Mouse (Mus musculus) liver, adult 2 months (tissue): ENCODE measurements around the gene Kdm5b. TPM values are rescaled to one million over a fixed set of nuclear protein-coding genes. Genes with fewer than 3 reads are reported as not detected.

Experiments used
- DNase-seq: peaks from one replicate; pipeline ENCODE4 v3.0.0-alpha.2; 2011; ENCODE audit warnings: low read depth, low spot score; ENCODE audit errors: extremely low read depth
- H3K27ac ChIP-seq: fragments of 200-500 bp; replicated peaks from 2 replicates; pipeline ENCODE4 v1.5.1; 2012; ENCODE audit warnings: low read depth, mild to moderate bottlenecking, control low read depth, inconsistent platforms, low read length; ENCODE audit not compliant: insufficient read depth
- H3K27me3 ChIP-seq: fragments of 200-500 bp; 2 replicates; pipeline ENCODE4 v1.6.1; 2012; ENCODE audit warnings: mild to moderate bottlenecking, moderate library complexity, low read length, inconsistent platforms; ENCODE audit not compliant: control insufficient read depth, insufficient read depth
- H3K36me3 ChIP-seq: fragments of 200-500 bp; 2 replicates; pipeline ENCODE4 v1.6.1; 2012; ENCODE audit warnings: low read length, inconsistent platforms; ENCODE audit not compliant: control insufficient read depth, insufficient read depth
- H3K4me1 ChIP-seq: fragments of 200-500 bp; 2 replicates; pipeline ENCODE4 v1.6.1; 2011; ENCODE audit warnings: low read length; ENCODE audit not compliant: control insufficient read depth, insufficient read depth
- H3K4me3 ChIP-seq: fragments of 200-500 bp; 2 replicates; pipeline ENCODE4 v1.5.1; 2011; ENCODE audit warnings: low read depth, mild to moderate bottlenecking, control low read depth, low read length, moderate library complexity; ENCODE audit not compliant: insufficient read depth
- H3K79me2 ChIP-seq: fragments of 200-500 bp; 2 replicates; pipeline ENCODE4 v1.6.1; 2012; ENCODE audit warnings: inconsistent platforms, mild to moderate bottlenecking, low read length, moderate library complexity; ENCODE audit not compliant: control insufficient read depth, insufficient read depth
- H3K9ac ChIP-seq: fragments of 200-500 bp; 2 replicates; pipeline ENCODE4 v1.6.1; 2012; ENCODE audit warnings: low read depth, mild to moderate bottlenecking, control low read depth, inconsistent platforms, low read length
- CTCF ChIP-seq: fragments of 200-500 bp; IDR thresholded peaks from 2 replicates; pipeline ENCODE4 v1.5.1; 2011; ENCODE audit warnings: low read depth, low read length, control low read depth
- POLR2A ChIP-seq: fragments of 200-500 bp; IDR thresholded peaks from 2 replicates; pipeline ENCODE4 v1.6.1; 2011; ENCODE audit warnings: low read length, control low read depth; ENCODE audit not compliant: insufficient read depth; ENCODE audit errors: extremely low read depth
- WGBS: fragments of 180-500 bp; shearing (Covaris S2); methylation state at CpG from one replicate; pipeline ENCODE4 v1.1.7; 2018; 5-methylcytosine and 5-hydroxymethylcytosine counted together
- polyA plus RNA-seq: library from polyadenylated mRNA; depleted of rRNA; stranded (reverse); fragments of >200 nt; gene quantifications from 2 replicates; pipeline ENCODE4 v1.2.3, GENCODE M21; 2012; rRNA removed
- total RNA-seq: library from RNA; depleted of rRNA; stranded (reverse); fragments of >200 nt; gene quantifications from 2 replicates; pipeline ENCODE4 v1.2.3, GENCODE M21; 2014; rRNA removed

The Kdm5b gene
- total RNA-seq (9.2 and 9.3 TPM in 2 replicates), polyA plus RNA-seq (4.0 and 6.8 TPM in 2 replicates)

GRCm38 (mm10) chr1:134559976-134560375 is at the start of gene Kdm5b:
TSS of gene Kdm5b (plus strand) at chr1:134560171.
- DNase-seq = peak; percentile 72
- H3K36me3 ChIP-seq = no peaks in the 10 kb centered on the region
- peak; percentile 88 for TF ChIP-seq POLR2A
- TF ChIP-seq CTCF = no peak
- H3K27me3 ChIP-seq = no peaks in the 10 kb centered on the region
- H3K9ac ChIP-seq = peak within 1 kb of the TSS; percentile 84
- peaks cover 27% of the 10 kb centered on the region for H3K79me2 ChIP-seq
- H3K4me1 ChIP-seq = peaks cover 8% of the 10 kb centered on the region; the same call in 1 of the 2 replicates
- WGBS = under 1% methylated on average over 34 of the region's 34 CpGs
- peak within 1 kb of the TSS; percentile 69 for H3K27ac ChIP-seq
- H3K4me3 ChIP-seq = peak within 1 kb of the TSS; percentile 68

DNA sequence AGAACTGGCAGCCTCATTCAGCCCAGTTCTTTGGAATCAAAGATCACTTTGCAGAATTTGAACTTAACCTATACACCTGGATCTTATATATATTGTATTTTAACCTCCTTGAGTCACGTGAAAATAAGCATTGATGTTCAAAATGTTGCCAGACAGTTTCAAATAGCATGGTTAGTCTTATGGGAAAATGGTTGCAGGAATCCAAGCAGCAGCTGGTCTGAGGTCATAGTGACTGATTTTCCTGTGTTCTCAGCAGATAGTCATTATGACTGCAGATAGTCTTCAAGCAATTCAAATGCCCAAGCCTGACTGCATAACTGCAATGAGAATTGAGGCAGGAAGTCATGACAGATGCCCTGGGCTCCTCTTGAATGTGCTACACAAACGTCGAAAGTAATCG is 47.8 kb upstream of the Kdm5b start:
- H3K4me1 ChIP-seq = peaks cover 3% of the 10 kb centered on the region; the same call in 1 of the 2 replicates
- H3K4me3 ChIP-seq = no peak overlapping the region
- no peak for TF ChIP-seq POLR2A
- TF ChIP-seq CTCF = no peak
- 75% methylated on average over 4 of the region's 4 CpGs for WGBS
- H3K79me2 ChIP-seq = no peaks in the 10 kb centered on the region
- H3K27me3 ChIP-seq = no peaks in the 10 kb centered on the region
- DNase-seq = no peak
- H3K9ac ChIP-seq = no peak overlapping the region
- H3K36me3 ChIP-seq = peaks cover 2% of the 10 kb centered on the region; the same call in 1 of the 2 replicates
- no peak overlapping the region for H3K27ac ChIP-seq

GRCm38 (mm10) chr1:134512584-134512983 is 47.4 kb upstream of the Kdm5b start:
- WGBS = 83% methylated on average over 6 of the region's 6 CpGs
- no peak overlapping the region for H3K9ac ChIP-seq
- no peak for TF ChIP-seq POLR2A
- no peak for TF ChIP-seq CTCF
- H3K79me2 ChIP-seq = no peaks in the 10 kb centered on the region
- DNase-seq = no peak
- no peak overlapping the region for H3K4me3 ChIP-seq
- H3K36me3 ChIP-seq = no peaks in the 10 kb centered on the region
- H3K4me1 ChIP-seq = peaks cover 3% of the 10 kb centered on the region; the same call in 1 of the 2 replicates
- no peaks in the 10 kb centered on the region for H3K27me3 ChIP-seq
- H3K27ac ChIP-seq = no peak overlapping the region

- H3K79me2 ChIP-seq = no peaks in the 10 kb centered on the region
- TF ChIP-seq POLR2A (no peak), CTCF (no peak)
- no peaks in the 10 kb centered on the region for H3K36me3 ChIP-seq
- WGBS = 3% methylated on average over 38 of the region's 38 CpGs
- peak overlapping the region; percentile 63 for H3K9ac ChIP-seq
- H3K4me1 ChIP-seq = peaks cover 3% of the 10 kb centered on the region; the same call in 1 of the 2 replicates
- no peaks in the 10 kb centered on the region for H3K27me3 ChIP-seq
- H3K4me3 ChIP-seq = peak overlapping the region; percentile 57
- peak; percentile 39 for DNase-seq
- H3K27ac ChIP-seq = no peak overlapping the region
Measured at GRCm38 (mm10) chr1:134513312-134513860, 46.6 kb upstream of the Kdm5b start.

- Histone ChIP-seq H3K79me2 (no peaks in the 10 kb centered on the region), H3K36me3 (no peaks in the 10 kb centered on the region), H3K27ac (no peak overlapping the region), H3K27me3 (no peaks in the 10 kb centered on the region), H3K4me1 (peaks cover 6% of the 10 kb centered on the region), H3K4me3 (no peak overlapping the region), H3K9ac (no peak overlapping the region)
- 56% methylated on average over 16 of the region's 16 CpGs for WGBS
- DNase-seq = peak; percentile 55
- no peak for TF ChIP-seq POLR2A
- no peak for TF ChIP-seq CTCF
Measured at GRCm38 (mm10) chr1:134513876-134514590, 45.9 kb upstream of the Kdm5b start.

- WGBS = 64% methylated on average over 2 of the region's 2 CpGs
Measured at GRCm38 (mm10) chr1:134515891-134516290, 44.1 kb upstream of the Kdm5b start.

More at GRCm38 (mm10) chr1:134515891-134516290, 44.1 kb upstream of the Kdm5b start:
- H3K9ac ChIP-seq = no peak overlapping the region
- DNase-seq = no peak
- H3K27ac ChIP-seq = no peak overlapping the region
- peaks cover 14% of the 10 kb centered on the region for H3K4me1 ChIP-seq
- no peaks in the 10 kb centered on the region for H3K36me3 ChIP-seq
- no peaks in the 10 kb centered on the region for H3K79me2 ChIP-seq
- no peaks in the 10 kb centered on the region for H3K27me3 ChIP-seq
- TF ChIP-seq POLR2A (no peak), CTCF (no peak)
- no peak overlapping the region for H3K4me3 ChIP-seq
